Mouse (Mus musculus) embryo, embryonic 11 days (tissue): Measurements from ENCODE around the gene Tdrkh.

Experiments
- DNase-seq: peaks from one replicate; pipeline ENCODE4 v3.0.0-alpha.2; 2015

Tdrkh gene

GRCm38 (mm10) chr3:94391001-94391400 lies 22.1 kb upstream of the Tdrkh start:
- no peak for DNase-seq

GRCm38 (mm10) chr3:94392128-94392527 lies 20.9 kb upstream of the Tdrkh start:
- no peak for DNase-seq

- DNase-seq: no peak
Observed at GRCm38 (mm10) chr3:94393049-94393448, 20.0 kb upstream of the Tdrkh start.

- no peak for DNase-seq
Observed at GRCm38 (mm10) chr3:94396336-94396735, 16.7 kb upstream of the Tdrkh start.

- DNase-seq: no peak
Observed at GRCm38 (mm10) chr3:94396851-94397250, 16.2 kb upstream of the Tdrkh start.

- DNase-seq: no peak
Observed at GRCm38 (mm10) chr3:94398217-94398616, 14.9 kb upstream of the Tdrkh start, which contains the start of gene Lingo4. Lingo4 (plus strand) TSS chr3:94398517.

- peak; percentile 72 for DNase-seq
Observed at GRCm38 (mm10) chr3:94398943-94399481, 14.1 kb upstream of the Tdrkh start.

- peak; percentile 53 for DNase-seq
Observed at GRCm38 (mm10) chr3:94399663-94400310, 13.3 kb upstream of the Tdrkh start.

GRCm38 (mm10) chr3:94402451-94402850 lies 10.6 kb upstream of the Tdrkh start:
- no peak for DNase-seq

GRCm38 (mm10) chr3:94404366-94405054 lies 8.6 kb upstream of the Tdrkh start:
- peak; percentile 17 for DNase-seq

GRCm38 (mm10) chr3:94405561-94405960 lies 7.5 kb upstream of the Tdrkh start:
- DNase-seq: no peak

- no peak for DNase-seq
Observed at GRCm38 (mm10) chr3:94412530-94412929, 543 bp upstream of the Tdrkh start.

- DNase-seq: no peak
Observed at GRCm38 (mm10) chr3:94430980-94431379, 17.9 kb downstream of the Tdrkh start.

GRCm38 (mm10) chr3:94434305-94434704 lies 21.2 kb downstream of the Tdrkh start:
- no peak for DNase-seq

- no peak for DNase-seq
Observed at GRCm38 (mm10) chr3:94436420-94436819, 23.3 kb downstream of the Tdrkh start.

- no peak for DNase-seq
Observed at GRCm38 (mm10) chr3:94441182-94441581, 28.1 kb downstream of the Tdrkh start.

GRCm38 (mm10) chr3:94442951-94443596 lies 30.0 kb downstream of the Tdrkh start, which contains the start of gene Mrpl9:
Mrpl9 (plus strand) TSS chr3:94443318.
- DNase-seq: peak; percentile 96

- DNase-seq: no peak
Observed at GRCm38 (mm10) chr3:94443597-94443964, 30.5 kb downstream of the Tdrkh start, which contains the start of gene Oaz3. Oaz3 (minus strand) TSS chr3:94443915.

GRCm38 (mm10) chr3:94449377-94449776 lies 36.3 kb downstream of the Tdrkh start:
- DNase-seq: no peak

GRCm38 (mm10) chr3:94456529-94457000 lies 43.5 kb downstream of the Tdrkh start:
- peak; percentile 98 for DNase-seq

GRCm38 (mm10) chr3:94457055-94457454 lies 44.0 kb downstream of the Tdrkh start:
- no peak for DNase-seq

GRCm38 (mm10) chr3:94459834-94460233 lies 46.8 kb downstream of the Tdrkh start:
- DNase-seq: no peak

GRCm38 (mm10) chr3:94463926-94464578 lies 51.0 kb downstream of the Tdrkh start:
- peak; percentile 59 for DNase-seq
